Mouse (Mus musculus): ENCODE measurements around the gene Tmem44.

DNA sequence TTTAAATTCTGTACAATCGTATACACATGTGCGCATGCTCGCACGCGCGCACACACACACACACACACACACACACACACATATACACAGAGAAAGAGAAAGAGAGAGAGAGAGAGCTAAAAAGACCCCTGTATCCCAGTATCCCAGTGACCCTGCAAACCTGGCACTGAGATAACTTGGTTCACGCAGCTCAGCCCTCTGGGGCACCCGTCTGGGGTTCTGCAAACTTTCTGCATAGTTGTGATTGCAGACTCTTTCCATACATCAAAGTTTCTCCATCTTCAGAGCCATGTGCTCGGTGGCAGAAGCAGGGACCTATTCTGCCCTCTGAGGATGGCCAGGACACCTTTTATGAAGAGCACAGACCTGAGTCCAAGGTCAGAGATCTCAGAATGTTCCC, 33.6 kb downstream of the Tmem44 start:
- TF ChIP-seq CTCF (IDR thresholded peaks at IDR 0.05; ENCODE audit: borderline replicate concordance, control insufficient read depth, extremely low read depth, insufficient read depth, low read length, poor library complexity) (no peak), POLR2A (IDR thresholded peaks at IDR 0.05; ENCODE audit: control insufficient read depth, extremely low read depth, insufficient read depth, low read length, poor library complexity) (no peak)

All from thymus, adult 2 months (tissue).